Mouse (Mus musculus): ENCODE data around the gene Me3. TPM values are rescaled to one million over a fixed set of nuclear protein-coding genes. Genes with fewer than 3 reads are reported as not detected.
"Not testable (repeated sequence)": the region's sequence is repeated elsewhere in the genome, so short reads cannot be mapped to it uniquely, and the experiment has no call there.

The Me3 gene
- total RNA-seq, 2 experiments from 2014 or later = 119 to 135 TPM

GRCm38 (mm10) chr7:89720256-89720655 lies 88.1 kb downstream of the Me3 start:
- intact Hi-C loops (cut with DNase I) = no loop called here
- DNase-seq (ENCODE audit: low spot score) = no peak

- no peak for DNase-seq (ENCODE audit: low spot score)
- intact Hi-C loops (cut with DNase I) = loop anchor here (5.0 kb wide), 1 partner anchor 46 kb away; no protein-coding TSS in a partner anchor
Measured at GRCm38 (mm10) chr7:89726712-89727111, 94.5 kb downstream of the Me3 start.

- no peak for DNase-seq (ENCODE audit: low spot score)
- intact Hi-C loops (cut with DNase I) = loop anchor here (5.0 kb wide), 1 partner anchor 45 kb away; no protein-coding TSS in a partner anchor
Measured at GRCm38 (mm10) chr7:89727615-89728014, 95.4 kb downstream of the Me3 start.

- DNase-seq (ENCODE audit: low spot score) = no peak
- intact Hi-C loops (cut with DNase I) = loop anchor here (5.0 kb wide), 1 partner anchor 44 kb away; no protein-coding TSS in a partner anchor
Measured at GRCm38 (mm10) chr7:89728393-89728792, 96.2 kb downstream of the Me3 start.

GRCm38 (mm10) chr7:89730514-89730913 lies 98.3 kb downstream of the Me3 start:
- no peak for DNase-seq (ENCODE audit: low spot score)
- intact Hi-C loops (cut with DNase I) = no loop called here

GRCm38 (mm10) chr7:89731115-89731514 lies 98.9 kb downstream of the Me3 start:
- intact Hi-C loops (cut with DNase I); DNase-seq (ENCODE audit: low spot score): not testable (repeated sequence)

GRCm38 (mm10) chr7:89748415-89748814 lies 116.2 kb downstream of the Me3 start:
- DNase-seq (ENCODE audit: low spot score) = no peak
- intact Hi-C loops (cut with DNase I) = no loop called here

- DNase-seq (ENCODE audit: low spot score) = no peak
- intact Hi-C loops (cut with DNase I) = no loop called here
Measured at GRCm38 (mm10) chr7:89749183-89749582, 117.0 kb downstream of the Me3 start.

- no peak for DNase-seq (ENCODE audit: low spot score)
- intact Hi-C loops (cut with DNase I) = no loop called here
Measured at GRCm38 (mm10) chr7:89766678-89767508, 134.7 kb downstream of the Me3 start.

- intact Hi-C loops (cut with DNase I) = no loop called here
- no peak for DNase-seq (ENCODE audit: low spot score)
Measured at GRCm38 (mm10) chr7:89769106-89769896, 137.1 kb downstream of the Me3 start.

- intact Hi-C loops (cut with DNase I) = loop anchor here (5.0 kb wide), 1 partner anchor 43 kb away; no protein-coding TSS in a partner anchor
- DNase-seq (ENCODE audit: low spot score) = no peak
Measured at GRCm38 (mm10) chr7:89770021-89770420, 137.8 kb downstream of the Me3 start.

GRCm38 (mm10) chr7:89772906-89773305 lies 140.7 kb downstream of the Me3 start:
- intact Hi-C loops (cut with DNase I) = loop anchor here (5.0 kb wide), 1 partner anchor 46 kb away; no protein-coding TSS in a partner anchor
- DNase-seq (ENCODE audit: low spot score) = no peak

- DNase-seq (ENCODE audit: low spot score) = no peak
- intact Hi-C loops (cut with DNase I) = loop anchor here (5.0 kb wide), 1 partner anchor 46 kb away; no protein-coding TSS in a partner anchor
Measured at GRCm38 (mm10) chr7:89773352-89773921, 141.2 kb downstream of the Me3 start.

- DNase-seq (ENCODE audit: low spot score) = no peak
- intact Hi-C loops (cut with DNase I) = loop anchor here (5.0 kb wide), 1 partner anchor 47 kb away; no protein-coding TSS in a partner anchor
Measured at GRCm38 (mm10) chr7:89773926-89774325, 141.7 kb downstream of the Me3 start.

- no peak for DNase-seq (ENCODE audit: low spot score)
- intact Hi-C loops (cut with DNase I) = no loop called here
Measured at GRCm38 (mm10) chr7:89775848-89776247, 143.7 kb downstream of the Me3 start.

GRCm38 (mm10) chr7:89781391-89781790 lies 149.2 kb downstream of the Me3 start:
- intact Hi-C loops (cut with DNase I) = no loop called here
- no peak for DNase-seq (ENCODE audit: low spot score)

- DNase-seq (ENCODE audit: low spot score) = no peak
- intact Hi-C loops (cut with DNase I) = no loop called here
Measured at GRCm38 (mm10) chr7:89787735-89788134, 155.5 kb downstream of the Me3 start.

- intact Hi-C loops (cut with DNase I) = no loop called here
Measured at GRCm38 (mm10) chr7:89792576-89792975, 160.4 kb downstream of the Me3 start.

GRCm38 (mm10) chr7:89795366-89795765 lies 163.2 kb downstream of the Me3 start:
- no peak for DNase-seq (ENCODE audit: low spot score)
- intact Hi-C loops (cut with DNase I) = no loop called here

More at GRCm38 (mm10) chr7:89792576-89792975, 160.4 kb downstream of the Me3 start:
- DNase-seq (ENCODE audit: low spot score) = no peak

- intact Hi-C loops (cut with DNase I) = no loop called here
- DNase-seq (ENCODE audit: low spot score) = no peak
Measured at GRCm38 (mm10) chr7:89796351-89796801, 164.2 kb downstream of the Me3 start.

All from heart, postnatal 25 days (tissue).